Comparison of ENCODE assay signal across 30 mouse cellular contexts in genomic region chr8:78226087-78226486, GRCm38 (mm10). TPM values are rescaled to one million over a fixed set of nuclear protein-coding genes. Genes with fewer than 3 reads are reported as not detected.
DNase-seq lines count a peak whose midpoint lies in the region; ATAC-seq and TF ChIP-seq lines count a peak whose summit lies in the region.
"Had no signal": no experiment of that assay in that cellular context is flagged by ENCODE, and none has a peak within 500 bp of the region (broad histone marks: within the 10 kb centered on the region; RNA-seq: fewer than 3 reads in every experiment).

No protein-coding gene starts in this region.

- no peak overlapping the region for H3K27ac ChIP-seq in CH12.LX (ENCODE audit: insufficient read depth, low read depth)
- H3K27ac ChIP-seq in ES-E14 (ENCODE audit: insufficient read depth, low read depth, low read length, poor library complexity, severe bottlenecking): no peak overlapping the region
- no peak overlapping the region for H3K27ac ChIP-seq in kidney, embryonic 16.5 days (ENCODE audit: low read length)
- H3K27ac ChIP-seq: embryonic facial prominence, embryonic 13.5 days; embryonic facial prominence, embryonic 15.5 days; forebrain, embryonic 10.5 days; forebrain, embryonic 12.5 days had no signal

- intact Hi-C loops in heart, postnatal 10 days (cut with DNase I): no loop called here

- H3K4me3 ChIP-seq in CH12.LX (replicated peaks in 1 of 3; ENCODE audit: low read depth in 2 of 3, low read length in 2 of 3, poor library complexity in 1 of 3) (no peak overlapping the region), E14TG2a.4 (replicated peaks; ENCODE audit: low read length) (no peak overlapping the region), ES-E14 (ENCODE audit: insufficient read depth in 1 of 2, low read depth in 1 of 2, low read length in 2 of 2, poor library complexity in 1 of 2, severe bottlenecking in 1 of 2) (no peak overlapping the region)
- no peak overlapping the region for H3K4me3 ChIP-seq in kidney, embryonic 16.5 days (ENCODE audit: low read length)
- H3K4me3 ChIP-seq: embryonic facial prominence, embryonic 13.5 days; embryonic facial prominence, embryonic 15.5 days; erythroblast, embryonic 14.5 days; forebrain, embryonic 10.5 days; forebrain, embryonic 12.5 days had no signal

- H3K27me3 ChIP-seq in CH12.LX (replicated peaks) (no peaks in the 10 kb centered on the region), E14TG2a.4 (ENCODE audit: insufficient read depth, low read length) (no peaks in the 10 kb centered on the region)
- H3K27me3 ChIP-seq in kidney, embryonic 16.5 days (ENCODE audit: insufficient read depth, low read length): no peaks in the 10 kb centered on the region
- H3K27me3 ChIP-seq: embryonic facial prominence, embryonic 13.5 days; embryonic facial prominence, embryonic 15.5 days had no signal

- DNase-seq in CH12.LX (ENCODE audit: extremely low read depth): no peak
- DNase-seq in ES-E14 (ENCODE audit: low read depth, low spot score): peak; percentile 19
- DNase-seq in WW6 (ENCODE audit: low read depth, low spot score): peak; percentile 7
- DNase-seq in heart, postnatal 10 days: no peak
- DNase-seq in spleen, postnatal 10 days (ENCODE audit: low spot score in 2 of 2): no peak
- DNase-seq in ovary, adult 18-20 months (ENCODE audit: low spot score): no peak
- DNase-seq: adrenal gland, adult 2 months; adrenal gland, postnatal 10 days; adrenal gland, postnatal 25 days; cerebellum, adult 11 months; cerebellum, adult 18-20 months; cerebellum, adult 8-10 months; cerebellum, adult 9-11 months; cerebellum, postnatal 14 days; cerebellum, postnatal 36 days; embryo, embryonic 11 days had no signal

- TF ChIP-seq RAD21 in CH12.LX (IDR thresholded peaks at IDR 0.05; ENCODE audit: low read depth, low read length): peak; percentile 23

- no peak for TF ChIP-seq POLR2A in CH12.LX (IDR thresholded peaks at IDR 0.05; ENCODE audit: low read depth, low read length)

- 76% methylated on average over 4 of the region's 4 CpGs for WGBS in kidney, embryonic 16.5 days

- H3K79me2 ChIP-seq in CH12.LX (replicated peaks; ENCODE audit: control insufficient read depth, extremely low read depth, insufficient read depth, poor library complexity, severe bottlenecking): no peaks in the 10 kb centered on the region

- TF ChIP-seq EP300 in CH12.LX (IDR thresholded peaks at IDR 0.05; ENCODE audit: low read length): no peak

- no peak overlapping the region for H3K4me2 ChIP-seq in CH12.LX (ENCODE audit: insufficient read depth, low read depth, poor library complexity, severe bottlenecking)
- no peak overlapping the region for H3K4me2 ChIP-seq in kidney, embryonic 16.5 days (replicated peaks; ENCODE audit: low read depth, low read length)
- H3K4me2 ChIP-seq: embryonic facial prominence, embryonic 13.5 days; embryonic facial prominence, embryonic 15.5 days; forebrain, embryonic 12.5 days had no signal

- TF ChIP-seq CTCF in CH12.LX (conservative IDR thresholded peaks at IDR 0.05 in 1 of 2, IDR thresholded peaks at IDR 0.05 in 1 of 2; ENCODE audit: low read depth in 2 of 2, low read length in 2 of 2) (peak in 1 of 2 experiments; percentile 41; a peak in 2 of 4 replicates), E14TG2a.4 (conservative IDR thresholded peaks at IDR 0.05; ENCODE audit: low read length) (peak; percentile 2; the same call in 1 of the 2 replicates)

- no peaks in the 10 kb centered on the region for H3K36me3 ChIP-seq in CH12.LX (replicated peaks in 1 of 2; ENCODE audit: control insufficient read depth in 1 of 2, insufficient read depth in 1 of 2, low read length in 1 of 2)
- no peaks in the 10 kb centered on the region for H3K36me3 ChIP-seq in E14TG2a.4 (ENCODE audit: insufficient read depth, low read length)
- H3K36me3 ChIP-seq in ES-E14 (ENCODE audit: control insufficient read depth, insufficient read depth, low read length, poor library complexity, severe bottlenecking): no peaks in the 10 kb centered on the region
- no peaks in the 10 kb centered on the region for H3K36me3 ChIP-seq in kidney, embryonic 16.5 days (ENCODE audit: insufficient read depth, low read length)
- H3K36me3 ChIP-seq: embryonic facial prominence, embryonic 13.5 days; embryonic facial prominence, embryonic 15.5 days; forebrain, embryonic 10.5 days; forebrain, embryonic 12.5 days had no signal

- H3K9ac ChIP-seq in CH12.LX (ENCODE audit: insufficient read depth, low read depth): no peak overlapping the region
- no peak overlapping the region for H3K9ac ChIP-seq in ES-E14 (ENCODE audit: insufficient read depth, low read depth, low read length, poor library complexity, severe bottlenecking)
- no peak overlapping the region for H3K9ac ChIP-seq in kidney, embryonic 16.5 days (replicated peaks; ENCODE audit: low read length)
- H3K9ac ChIP-seq: embryonic facial prominence, embryonic 13.5 days; embryonic facial prominence, embryonic 15.5 days; forebrain, embryonic 12.5 days had no signal

- in situ Hi-C loops in CH12.LX (cut with MboI; ENCODE audit: low pct_ligation_motif_present, low pct_unique_long_range_greater_than_20kb, low sequenced_read_pairs) (no loop called here), ES-E14 (cut with MboI; ENCODE audit: low sequenced_read_pairs in 2 of 2, unreplicated experiment in 2 of 2) (loop anchor here in 1 of 2 experiments (25.0 kb wide), 1 partner anchor 236 kb away; no protein-coding TSS in a partner anchor)

- dilution Hi-C loops in CH12.LX (cut with MboI; ENCODE audit: extremely low pct_ligation_motif_present, extremely low pct_unique_long_range_greater_than_20kb, low sequenced_read_pairs): no loop called here

- no peak for ATAC-seq in kidney, embryonic 16.5 days (ENCODE audit: low FRiP score, low TSS enrichment)
- ATAC-seq: forebrain, embryonic 14.5 days; forebrain, embryonic 16.5 days; Patski had no signal

- H3K4me1 ChIP-seq in CH12.LX (ENCODE audit: control insufficient read depth in 1 of 2, insufficient read depth in 2 of 2) (peaks cover 0 to 5% of the 10 kb centered on the region in 2 experiments; a peak in 1 of 4 replicates), E14TG2a.4 (replicated peaks; ENCODE audit: low read depth, low read length) (0 out of 2 replicates have a peak, but pooled peaks cover 4% of the 10 kb centered on the region), ES-E14 (ENCODE audit: control insufficient read depth in 2 of 2, insufficient read depth in 2 of 2, low read length in 2 of 2, poor library complexity in 1 of 2) (no peaks in the 10 kb centered on the region)
- H3K4me1 ChIP-seq in kidney, embryonic 16.5 days (ENCODE audit: insufficient read depth, low read length): no peaks in the 10 kb centered on the region
- H3K4me1 ChIP-seq: embryonic facial prominence, embryonic 13.5 days; embryonic facial prominence, embryonic 15.5 days had no signal

- H3K9me3 ChIP-seq in CH12.LX (replicated peaks; ENCODE audit: low read length) (no peaks in the 10 kb centered on the region), E14TG2a.4 (ENCODE audit: low read length) (no peaks in the 10 kb centered on the region), ES-E14 (ENCODE audit: control insufficient read depth, insufficient read depth, low read depth, low read length) (no peaks in the 10 kb centered on the region)
- no peaks in the 10 kb centered on the region for H3K9me3 ChIP-seq in kidney, embryonic 16.5 days (ENCODE audit: low read length)
- H3K9me3 ChIP-seq: embryonic facial prominence, embryonic 13.5 days; embryonic facial prominence, embryonic 15.5 days; forebrain, embryonic 10.5 days; forebrain, embryonic 12.5 days had no signal

TF ChIP-seq in CH12.LX, 34 proteins besides CTCF, POLR2A, EP300 and RAD21 (continues in another document):
- TF ChIP-seq RCOR1 (conservative IDR thresholded peaks at IDR 0.05; ENCODE audit: low read depth, low read length) (no peak), KAT2A (IDR thresholded peaks at IDR 0.05; ENCODE audit: insufficient replicate concordance, low read length) (no peak), MAZ (IDR thresholded peaks at IDR 0.05; ENCODE audit: low read depth, low read length) (no peak), ZMIZ1 (IDR thresholded peaks at IDR 0.05; ENCODE audit: low read depth, low read length) (no peak), TCF12 (IDR thresholded peaks at IDR 0.05; ENCODE audit: low read depth, low read length) (no peak), PAX5 (IDR thresholded peaks at IDR 0.05; ENCODE audit: low read length) (no peak), ZNF384 (IDR thresholded peaks at IDR 0.05; ENCODE audit: low read depth, low read length) (peak; percentile 66), ETS1 (conservative IDR thresholded peaks at IDR 0.05; ENCODE audit: low read depth, low read length) (no peak), CHD1 (IDR thresholded peaks at IDR 0.05; ENCODE audit: low read depth, low read length) (no peak), MEF2A (IDR thresholded peaks at IDR 0.05; ENCODE audit: borderline replicate concordance, low read depth, low read length) (no peak), SMC3 (IDR thresholded peaks at IDR 0.05; ENCODE audit: low read depth, low read length) (peak; percentile 21), SIN3A (IDR thresholded peaks at IDR 0.05; ENCODE audit: low read length) (no peak)

TF ChIP-seq in ES-E14, 5 proteins besides CTCF, POLR2A, EP300 and RAD21:
- TF ChIP-seq ZNF384 (IDR thresholded peaks at IDR 0.05; ENCODE audit: low read depth, low read length) (peak; percentile 86), CHD2 (IDR thresholded peaks at IDR 0.05; ENCODE audit: low read depth, low read length) (no peak), MAFK (IDR thresholded peaks at IDR 0.05; ENCODE audit: insufficient read depth, low read depth, low read length) (no peak), ZC3H11A (IDR thresholded peaks at IDR 0.05; ENCODE audit: borderline replicate concordance, low read depth, low read length) (no peak)

RNA-seq across cellular contexts. Expression of gene Ttc29, which starts 13.0 kb away (rescaled TPM):
- total RNA-seq in CH12.LX (2012; rRNA removed) (not detected in 2 replicates), CH12.LX (2014; rRNA removed) (not detected in 2 replicates), ES-E14 (2012; rRNA removed) (1.4 and 2.4 TPM in 2 replicates)
- polyA plus RNA-seq in CH12.LX (2012; ENCODE audit: insufficient read length, low read depth): not detected in 2 replicates
- not detected for total RNA-seq in heart, postnatal 10 days (2021)
- 0.12 TPM in 1 of 2 replicates, not detected in the other for polyA plus RNA-seq in kidney, embryonic 16.5 days (2015; fragmentation: Nextera tagmentation; extraction: Ambion mirVana)
- total RNA-seq: adrenal gland, adult 2 months; adrenal gland, postnatal 10 days; adrenal gland, postnatal 25 days; adrenal gland, postnatal 4 days; common myeloid progenitor, adult 5-6 weeks; MEL had no signal
- polyA plus RNA-seq: adrenal gland, adult 2 months; C2C12; embryonic facial prominence, embryonic 13.5 days; erythroblast, embryonic 14.5 days; Patski had no signal

Comparison
In these comparisons a context has a peak if more than half of its experiments do, and no peak if none do; other contexts are left out.
1. DNase-seq: peak in ES-E14 (single experiment) and WW6 (single experiment); none in CH12.LX (single experiment), heart, postnatal 10 days (0 of 2), spleen, postnatal 10 days (0 of 2) and ovary, adult 18-20 months (single experiment).